Comparison of ENCODE assay signal across 9 mouse cellular contexts in genomic region chr8:65022485-65022884, GRCm38 (mm10). TPM values are rescaled to one million over a fixed set of nuclear protein-coding genes. Genes with fewer than 3 reads are reported as not detected.
DNase-seq lines count a peak whose midpoint lies in the region; ATAC-seq and TF ChIP-seq lines count a peak whose summit lies in the region.
"Had no signal": no experiment of that assay in that cellular context is flagged by ENCODE, and none has a peak within 500 bp of the region (broad histone marks: within the 10 kb centered on the region; RNA-seq: fewer than 3 reads in every experiment).

No protein-coding gene starts in this region.

- no peak overlapping the region for H3K4me3 ChIP-seq in lung, postnatal 0 days (ENCODE audit: low read depth, low read length)
- H3K4me3 ChIP-seq: embryonic facial prominence, embryonic 15.5 days had no signal

- H3K4me2 ChIP-seq in lung, postnatal 0 days (replicated peaks; ENCODE audit: low read depth, low read length) = no peak overlapping the region
- H3K4me2 ChIP-seq: embryonic facial prominence, embryonic 15.5 days had no signal

- 50% methylated on average over 8 of the region's 8 CpGs for WGBS in lung, postnatal 0 days

- no peak overlapping the region for H3K27ac ChIP-seq in lung, postnatal 0 days (ENCODE audit: low read length)
- H3K27ac ChIP-seq: embryonic facial prominence, embryonic 15.5 days had no signal

- no peak overlapping the region for H3K9ac ChIP-seq in lung, postnatal 0 days (replicated peaks; ENCODE audit: low read depth)
- H3K9ac ChIP-seq: embryonic facial prominence, embryonic 15.5 days had no signal

- no peaks in the 10 kb centered on the region for H3K9me3 ChIP-seq in lung, postnatal 0 days (ENCODE audit: low read length)
- H3K9me3 ChIP-seq: embryonic facial prominence, embryonic 15.5 days had no signal

- peak; percentile 83 for TF ChIP-seq CTCF in lung, postnatal 0 days (IDR thresholded peaks at IDR 0.05)

- no peaks in the 10 kb centered on the region for H3K4me1 ChIP-seq in lung, postnatal 0 days (ENCODE audit: insufficient read depth, low read depth, low read length)
- H3K4me1 ChIP-seq: embryonic facial prominence, embryonic 15.5 days had no signal

- no peak for ATAC-seq in lung, postnatal 0 days
- no peak for ATAC-seq in activated CD4-positive, CD25-positive, alpha-beta regulatory T cell, adult 4 months

- DNase-seq in ovary, postnatal 10 days (ENCODE audit: low spot score) = peak; percentile 33
- no peak for DNase-seq in ovary, adult 18-20 months (ENCODE audit: low spot score)
- peak; percentile 82 to 85 for DNase-seq in cerebellum, postnatal 10 days
- peak; percentile 62 to 78 for DNase-seq in frontal cortex, postnatal 25 days (ENCODE audit: low spot score in 2 of 2)
- peak; percentile 79 for DNase-seq in layer of hippocampus, adult 11-12 months (ENCODE audit: low spot score)
- DNase-seq in lung, postnatal 0 days (ENCODE audit: low spot score) = peak; percentile 38
- DNase-seq in right cerebral cortex, postnatal 14 days = peak; percentile 71

- no peaks in the 10 kb centered on the region for H3K27me3 ChIP-seq in lung, postnatal 0 days (replicated peaks; ENCODE audit: insufficient read depth, low read length)
- H3K27me3 ChIP-seq: embryonic facial prominence, embryonic 15.5 days had no signal

- TF ChIP-seq EP300 in lung, postnatal 0 days (IDR thresholded peaks at IDR 0.05) = no peak

- no peaks in the 10 kb centered on the region for H3K36me3 ChIP-seq in lung, postnatal 0 days (ENCODE audit: insufficient read depth, low read length)
- H3K36me3 ChIP-seq: embryonic facial prominence, embryonic 15.5 days had no signal

RNA-seq across cellular contexts. Expression of gene Trim60, which starts 4.1 kb away (rescaled TPM):
- not detected in 2 replicates for polyA plus RNA-seq in lung, postnatal 0 days (2015; fragmentation: Nextera tagmentation; extraction: Ambion mirVana)
- polyA plus RNA-seq in activated CD4-positive, CD25-positive, alpha-beta regulatory T cell, adult 4 months (2017; shearing (Covaris generic)) = not detected
- polyA plus RNA-seq: embryonic facial prominence, embryonic 15.5 days had no signal

RNA-seq across cellular contexts. Expression of gene Trim61, which starts 4.2 kb away (rescaled TPM):
- polyA plus RNA-seq in lung, postnatal 0 days (2015; fragmentation: Nextera tagmentation; extraction: Ambion mirVana) = not detected in 2 replicates
- not detected for polyA plus RNA-seq in activated CD4-positive, CD25-positive, alpha-beta regulatory T cell, adult 4 months (2017; shearing (Covaris generic))

RNA-seq across cellular contexts. Expression of gene Apela, which starts 14.7 kb away (rescaled TPM):
- polyA plus RNA-seq in lung, postnatal 0 days (2015; fragmentation: Nextera tagmentation; extraction: Ambion mirVana) = 0.58 and 0.77 TPM in 2 replicates
- polyA plus RNA-seq in activated CD4-positive, CD25-positive, alpha-beta regulatory T cell, adult 4 months (2017; shearing (Covaris generic)) = not detected

RNA-seq across cellular contexts. Expression of gene Trim75, which starts 34.9 kb away (rescaled TPM):
- polyA plus RNA-seq in lung, postnatal 0 days (2015; fragmentation: Nextera tagmentation; extraction: Ambion mirVana) = not detected in 2 replicates
- under 1 TPM in 1 of 2 experiments, not detected in 1; 0.42 TPM for polyA plus RNA-seq in activated CD4-positive, CD25-positive, alpha-beta regulatory T cell, adult 4 months (2017; shearing (Covaris generic))

RNA-seq across cellular contexts. Expression of gene Gm10663, which starts 52.3 kb away (rescaled TPM):
- polyA plus RNA-seq in lung, postnatal 0 days (2015; fragmentation: Nextera tagmentation; extraction: Ambion mirVana) = not detected in 2 replicates
- not detected for polyA plus RNA-seq in activated CD4-positive, CD25-positive, alpha-beta regulatory T cell, adult 4 months (2017; shearing (Covaris generic))
- polyA plus RNA-seq: embryonic facial prominence, embryonic 15.5 days had no signal
